Mouse (Mus musculus) midbrain, postnatal 0 days (tissue): ENCODE results near the gene Zzef1. TPM values are rescaled to one million over a fixed set of nuclear protein-coding genes. Genes with fewer than 3 reads are reported as not detected.

Source experiments
- ATAC-seq: fragments of 200-750 bp; cut with Nextera tagmentation; 2 replicates; pipeline ENCODE4 v1.8.0; 2017; ENCODE audit warnings: moderate number of reproducible peaks, mild to moderate bottlenecking, moderate TSS enrichment, moderate library complexity; ENCODE audit not compliant: low FRiP score
- DNase-seq: peaks from one replicate; pipeline ENCODE4 v3.0.0-alpha.2; 2015; ENCODE audit warnings: low spot score
- H3K27ac ChIP-seq: fragments of 300-500 bp; sonication (generic); 2 replicates; pipeline ENCODE4 v1.5.1; 2014; ENCODE audit warnings: low read depth, mild to moderate bottlenecking, low read length, mixed read lengths
- H3K27me3 ChIP-seq: fragments of 300-500 bp; sonication (generic); 2 replicates; pipeline ENCODE4 v1.6.1; 2014; ENCODE audit warnings: low read length, control low read depth, mixed read lengths; ENCODE audit not compliant: insufficient read depth
- H3K36me3 ChIP-seq: fragments of 300-500 bp; sonication (generic); 2 replicates; pipeline ENCODE4 v1.6.1; 2014; ENCODE audit warnings: low read length, control low read depth, mixed read lengths; ENCODE audit not compliant: insufficient read depth
- H3K4me1 ChIP-seq: fragments of 300-500 bp; sonication (generic); 2 replicates; pipeline ENCODE4 v1.6.1; 2014; ENCODE audit warnings: mild to moderate bottlenecking, control low read depth, antibody characterized with exemption, low read length, mixed read lengths; ENCODE audit not compliant: insufficient read depth
- H3K4me2 ChIP-seq: fragments of 300-500 bp; sonication (generic); 2 replicates; pipeline ENCODE4 v1.6.1; 2014; ENCODE audit warnings: low read depth, mild to moderate bottlenecking, low read length, mixed read lengths; ENCODE audit not compliant: poor library complexity, severe bottlenecking
- H3K4me3 ChIP-seq: fragments of 300-500 bp; sonication (generic); 2 replicates; pipeline ENCODE4 v1.5.1; 2014; ENCODE audit warnings: low read depth, mild to moderate bottlenecking, low read length, moderate library complexity
- H3K9ac ChIP-seq: fragments of 300-500 bp; sonication (generic); replicated peaks from 2 replicates; pipeline ENCODE4 v1.6.1; 2014; ENCODE audit warnings: mild to moderate bottlenecking, low read length, moderate library complexity, mixed read lengths; ENCODE audit not compliant: poor library complexity, severe bottlenecking
- H3K9me3 ChIP-seq: fragments of 300-500 bp; sonication (generic); 2 replicates; pipeline ENCODE4 v1.6.1; 2016; ENCODE audit warnings: low read length, control low read depth
- CTCF ChIP-seq: IDR thresholded peaks from 2 replicates; pipeline ENCODE4 v1.5.1; 2016; ENCODE audit warnings: antibody characterized with exemption, mild to moderate bottlenecking
- WGBS: fragments of 180-500 bp; shearing (Covaris S2); extraction: QIAGEN DNeasy Blood & Tissue Kit; methylation state at CpG from one replicate; pipeline ENCODE4 v1.1.7; 2014; 5-methylcytosine and 5-hydroxymethylcytosine counted together
- polyA plus RNA-seq: library from polyadenylated mRNA; unstranded; fragments of >200 nt; fragmentation: Nextera tagmentation; extraction: Ambion mirVana; gene quantifications from 2 replicates; pipeline ENCODE4 v1.2.1, GENCODE M21; 2015
- total RNA-seq: library from RNA; depleted of rRNA; stranded (reverse); fragments of >200 nt; gene quantifications from 2 replicates; pipeline ENCODE4 v1.2.3, GENCODE M21; 2014

Gene Zzef1
- total and polyA plus RNA-seq, 2 experiments from 2014 or later = 10.0 to 39.7 TPM

DNA sequence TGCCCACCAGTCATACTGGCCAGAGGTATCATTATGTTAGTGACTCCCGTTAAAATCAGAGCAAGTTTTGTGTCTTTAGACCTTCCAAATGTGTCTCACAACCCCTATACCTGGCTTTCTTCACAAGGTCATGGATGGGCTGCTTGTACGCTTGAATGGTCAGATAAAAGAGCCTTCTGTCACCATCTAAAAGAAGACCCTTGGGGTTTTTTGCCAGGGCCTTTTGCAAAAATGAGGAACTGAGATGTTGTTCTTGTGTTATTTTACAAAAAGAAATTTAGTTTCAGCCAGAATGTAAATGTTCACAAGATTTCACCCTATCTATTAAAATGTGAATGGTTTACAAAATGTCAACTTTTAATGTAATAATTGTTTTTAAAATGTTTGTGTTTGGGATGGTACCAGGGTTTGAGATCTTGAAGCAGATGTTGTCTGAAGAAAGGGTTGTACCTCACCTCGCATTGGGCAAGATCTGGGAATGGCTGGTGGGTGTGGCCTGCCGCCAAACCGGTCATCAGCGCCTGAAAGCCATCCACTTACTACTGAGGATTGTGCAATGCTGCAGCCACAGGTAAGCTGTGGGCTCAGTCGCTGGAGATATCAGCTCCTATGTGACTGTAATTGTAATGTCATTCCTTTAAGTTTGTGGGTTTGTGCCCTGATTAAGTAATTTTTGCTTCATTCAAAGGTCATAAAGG lies 121.4 kb downstream of the Zzef1 start:
- ATAC-seq = no peak

DNA sequence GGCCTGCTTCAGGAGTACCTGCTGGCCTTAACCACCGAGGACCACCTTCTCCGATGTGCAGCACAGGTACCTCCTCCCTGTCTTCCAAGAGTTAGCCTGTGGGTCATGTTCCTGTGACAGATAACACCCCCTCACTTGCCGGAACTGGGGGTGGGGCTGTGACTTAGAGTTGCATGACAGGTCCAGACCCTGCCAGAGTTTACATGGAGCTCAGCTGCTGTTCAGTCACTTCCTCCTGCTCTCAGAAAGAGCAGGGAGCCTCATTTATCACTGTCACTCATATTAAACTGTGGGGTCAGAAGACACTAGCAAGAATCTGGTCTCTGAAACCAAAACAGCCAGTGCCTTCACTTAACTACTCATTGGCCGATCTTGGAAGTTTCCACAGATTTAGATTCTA lies 127.1 kb downstream of the Zzef1 start:
- no peak for TF ChIP-seq CTCF
- WGBS = 93% methylated on average over 4 of the region's 4 CpGs

More for the DNA sequence above, 121.4 kb downstream of the Zzef1 start:
- WGBS = 77% methylated on average over 7 of the region's 7 CpGs
- Histone ChIP-seq H3K36me3 (peaks cover 80% of the 10 kb centered on the region), H3K9me3 (no peaks in the 10 kb centered on the region), H3K4me3 (no peak overlapping the region), H3K4me1 (no peaks in the 10 kb centered on the region), H3K27me3 (no peaks in the 10 kb centered on the region), H3K27ac (no peak overlapping the region), H3K4me2 (no peak overlapping the region), H3K9ac (no peak overlapping the region)
- TF ChIP-seq CTCF = no peak
- no peak for DNase-seq

GRCm38 (mm10) chr11:72924458-72924857 lies 128.4 kb downstream of the Zzef1 start:
- WGBS = 92% methylated on average over 1 of the region's 1 CpGs
- no peaks in the 10 kb centered on the region for H3K9me3 ChIP-seq
- H3K9ac ChIP-seq = no peak overlapping the region
- H3K4me2 ChIP-seq = no peak overlapping the region
- no peaks in the 10 kb centered on the region for H3K4me1 ChIP-seq
- no peak for DNase-seq
- TF ChIP-seq CTCF = no peak
- no peak overlapping the region for H3K4me3 ChIP-seq
- peaks cover 59% of the 10 kb centered on the region for H3K36me3 ChIP-seq
- H3K27ac ChIP-seq = no peak overlapping the region
- H3K27me3 ChIP-seq = no peaks in the 10 kb centered on the region
- ATAC-seq = no peak

More for the DNA sequence above, 127.1 kb downstream of the Zzef1 start:
- Histone ChIP-seq H3K9me3 (no peaks in the 10 kb centered on the region), H3K4me3 (no peak overlapping the region), H3K27me3 (no peaks in the 10 kb centered on the region), H3K36me3 (peaks cover 66% of the 10 kb centered on the region), H3K4me1 (no peaks in the 10 kb centered on the region), H3K9ac (no peak overlapping the region), H3K27ac (no peak overlapping the region), H3K4me2 (no peak overlapping the region)
- no peak for DNase-seq
- ATAC-seq = no peak

- no peak for ATAC-seq
- peaks cover 55% of the 10 kb centered on the region for H3K36me3 ChIP-seq
Measured at GRCm38 (mm10) chr11:72925067-72925466, 129.0 kb downstream of the Zzef1 start.

GRCm38 (mm10) chr11:72926226-72926890 lies 130.3 kb downstream of the Zzef1 start:
- no peaks in the 10 kb centered on the region for H3K27me3 ChIP-seq
- peak; percentile 57 for DNase-seq
- H3K27ac ChIP-seq = no peak overlapping the region
- no peaks in the 10 kb centered on the region for H3K9me3 ChIP-seq
- peak; percentile 93 for TF ChIP-seq CTCF
- no peaks in the 10 kb centered on the region for H3K4me1 ChIP-seq
- no peak overlapping the region for H3K4me3 ChIP-seq
- 54% methylated on average over 13 of the region's 13 CpGs for WGBS
- ATAC-seq = no peak; the same call in 1 of the 2 replicates
- H3K9ac ChIP-seq = no peak overlapping the region
- H3K4me2 ChIP-seq = no peak overlapping the region
- H3K36me3 ChIP-seq = peaks cover 43% of the 10 kb centered on the region

More at GRCm38 (mm10) chr11:72925067-72925466, 129.0 kb downstream of the Zzef1 start:
- H3K4me1 ChIP-seq = no peaks in the 10 kb centered on the region
- TF ChIP-seq CTCF = no peak
- DNase-seq = no peak
- no peak overlapping the region for H3K9ac ChIP-seq
- H3K4me3 ChIP-seq = no peak overlapping the region
- H3K4me2 ChIP-seq = no peak overlapping the region
- no peak overlapping the region for H3K27ac ChIP-seq
- no peaks in the 10 kb centered on the region for H3K27me3 ChIP-seq
- no peaks in the 10 kb centered on the region for H3K9me3 ChIP-seq
- 53% methylated on average over 2 of the region's 2 CpGs for WGBS

DNA sequence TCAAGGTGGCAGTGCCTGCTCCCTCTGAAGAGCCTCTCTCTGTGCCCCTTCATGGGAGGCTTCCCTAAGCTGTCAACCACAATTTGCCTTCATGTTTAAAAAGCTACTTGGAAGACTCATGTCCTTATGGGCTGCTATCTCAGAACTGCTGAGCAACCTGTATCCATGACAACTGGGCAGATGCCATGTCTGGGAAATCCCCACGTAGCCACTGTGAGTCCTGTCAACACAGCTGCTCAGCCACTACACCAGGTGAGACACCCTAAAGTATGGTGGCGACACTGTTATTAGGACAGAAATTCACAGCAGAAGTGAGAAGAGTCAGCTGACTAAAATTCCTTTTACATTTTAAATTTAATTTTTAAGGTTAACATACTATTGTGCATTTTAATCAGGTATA lies 132.5 kb downstream of the Zzef1 start:
- Histone ChIP-seq H3K27me3 (no peaks in the 10 kb centered on the region), H3K4me2 (no peak overlapping the region), H3K4me3 (no peak overlapping the region), H3K9me3 (no peaks in the 10 kb centered on the region), H3K4me1 (no peaks in the 10 kb centered on the region), H3K9ac (no peak overlapping the region), H3K27ac (no peak overlapping the region), H3K36me3 (peaks cover 30% of the 10 kb centered on the region)
- TF ChIP-seq CTCF = no peak
- ATAC-seq = no peak
- DNase-seq = peak; percentile 53
- WGBS = 48% methylated on average over 2 of the region's 2 CpGs
